Mouse (Mus musculus) midbrain, postnatal 0 days (tissue): ENCODE results near the gene Emg1. TPM values are rescaled to one million over a fixed set of nuclear protein-coding genes. Genes with fewer than 3 reads are reported as not detected.
A peak's percentile ranks its signal among the peaks of the same experiment; 100 is the strongest.

ENCODE experiments used
- ATAC-seq: fragments of 200-750 bp; cut with Nextera tagmentation; 2 replicates; pipeline ENCODE4 v1.8.0; 2017; ENCODE audit warnings: moderate number of reproducible peaks, mild to moderate bottlenecking, moderate TSS enrichment, moderate library complexity; ENCODE audit not compliant: low FRiP score
- DNase-seq: peaks from one replicate; pipeline ENCODE4 v3.0.0-alpha.2; 2015; ENCODE audit warnings: low spot score
- H3K27ac ChIP-seq: fragments of 300-500 bp; sonication (generic); 2 replicates; pipeline ENCODE4 v1.5.1; 2014; ENCODE audit warnings: low read depth, mild to moderate bottlenecking, low read length, mixed read lengths
- H3K27me3 ChIP-seq: fragments of 300-500 bp; sonication (generic); 2 replicates; pipeline ENCODE4 v1.6.1; 2014; ENCODE audit warnings: low read length, control low read depth, mixed read lengths; ENCODE audit not compliant: insufficient read depth
- H3K36me3 ChIP-seq: fragments of 300-500 bp; sonication (generic); 2 replicates; pipeline ENCODE4 v1.6.1; 2014; ENCODE audit warnings: low read length, control low read depth, mixed read lengths; ENCODE audit not compliant: insufficient read depth
- H3K4me1 ChIP-seq: fragments of 300-500 bp; sonication (generic); 2 replicates; pipeline ENCODE4 v1.6.1; 2014; ENCODE audit warnings: mild to moderate bottlenecking, control low read depth, antibody characterized with exemption, low read length, mixed read lengths; ENCODE audit not compliant: insufficient read depth
- H3K4me2 ChIP-seq: fragments of 300-500 bp; sonication (generic); 2 replicates; pipeline ENCODE4 v1.6.1; 2014; ENCODE audit warnings: low read depth, mild to moderate bottlenecking, low read length, mixed read lengths; ENCODE audit not compliant: poor library complexity, severe bottlenecking
- H3K4me3 ChIP-seq: fragments of 300-500 bp; sonication (generic); 2 replicates; pipeline ENCODE4 v1.5.1; 2014; ENCODE audit warnings: low read depth, mild to moderate bottlenecking, low read length, moderate library complexity
- H3K9ac ChIP-seq: fragments of 300-500 bp; sonication (generic); replicated peaks from 2 replicates; pipeline ENCODE4 v1.6.1; 2014; ENCODE audit warnings: mild to moderate bottlenecking, low read length, moderate library complexity, mixed read lengths; ENCODE audit not compliant: poor library complexity, severe bottlenecking
- H3K9me3 ChIP-seq: fragments of 300-500 bp; sonication (generic); 2 replicates; pipeline ENCODE4 v1.6.1; 2016; ENCODE audit warnings: low read length, control low read depth
- CTCF ChIP-seq: IDR thresholded peaks from 2 replicates; pipeline ENCODE4 v1.5.1; 2016; ENCODE audit warnings: antibody characterized with exemption, mild to moderate bottlenecking
- WGBS: fragments of 180-500 bp; shearing (Covaris S2); extraction: QIAGEN DNeasy Blood & Tissue Kit; methylation state at CpG from one replicate; pipeline ENCODE4 v1.1.7; 2014; 5-methylcytosine and 5-hydroxymethylcytosine counted together
- polyA plus RNA-seq: library from polyadenylated mRNA; unstranded; fragments of >200 nt; fragmentation: Nextera tagmentation; extraction: Ambion mirVana; gene quantifications from 2 replicates; pipeline ENCODE4 v1.2.1, GENCODE M21; 2015
- total RNA-seq: library from RNA; depleted of rRNA; stranded (reverse); fragments of >200 nt; gene quantifications from 2 replicates; pipeline ENCODE4 v1.2.3, GENCODE M21; 2014

Emg1 gene
- total and polyA plus RNA-seq, 2 experiments from 2014 or later: 89.8 to 99.9 TPM

GRCm38 (mm10) chr6:124756652-124757350 lies 44.8 kb upstream of the Emg1 start:
- no peaks in the 10 kb centered on the region for H3K9me3 ChIP-seq
- WGBS: under 1% methylated on average over 43 of the region's 54 CpGs
- DNase-seq (peak; percentile 80), ATAC-seq (peak; percentile 78)
- no peak for TF ChIP-seq CTCF
- H3K4me1 ChIP-seq: peaks cover 29% of the 10 kb centered on the region
- peaks cover 9% of the 10 kb centered on the region; the same call in 1 of the 2 replicates for H3K36me3 ChIP-seq
- H3K9ac ChIP-seq: peak overlapping the region; percentile 98
- H3K27ac ChIP-seq: peak overlapping the region; percentile 97
- H3K27me3 ChIP-seq: no peaks in the 10 kb centered on the region
- H3K4me3 ChIP-seq: peak overlapping the region; percentile 87
- H3K4me2 ChIP-seq: peak overlapping the region; percentile 92

DNA sequence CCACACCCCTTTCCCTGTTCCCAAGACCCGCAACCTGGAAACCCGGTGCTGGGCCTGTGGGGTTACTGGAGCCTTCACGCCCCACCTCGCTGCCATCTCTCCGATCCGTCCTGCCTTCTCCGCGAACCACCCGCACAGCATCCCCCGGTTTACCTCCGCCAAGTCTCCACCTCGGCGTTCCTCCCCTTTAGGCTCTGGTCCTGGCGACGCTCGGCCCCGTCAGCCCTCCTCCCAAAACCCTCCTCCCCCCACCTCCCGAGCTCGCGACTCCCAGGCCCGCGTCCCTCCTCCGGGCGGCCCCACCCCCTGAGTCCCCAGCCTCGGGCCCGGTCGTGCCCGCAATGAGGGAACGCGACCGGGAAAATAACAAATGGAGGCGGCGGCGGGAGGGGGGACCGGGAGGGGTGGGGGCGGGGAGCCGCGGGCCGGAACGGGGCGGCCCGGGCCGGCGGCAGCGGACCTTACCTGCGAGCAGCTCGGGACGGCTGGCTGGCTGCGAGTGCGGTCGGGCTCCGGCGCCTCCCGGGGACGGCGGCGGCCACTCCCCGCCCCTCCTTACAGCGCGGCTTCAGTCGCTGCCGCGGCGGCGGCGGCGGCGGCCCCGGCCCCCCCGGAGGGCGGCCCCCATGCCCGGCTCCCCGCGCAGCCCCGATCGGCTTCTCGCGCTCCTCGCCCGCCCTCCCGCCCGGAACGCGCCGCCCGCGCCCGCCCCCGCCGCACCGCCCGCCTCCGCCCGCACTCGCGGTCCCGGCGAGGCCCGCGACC lies 44.0 kb upstream of the Emg1 start, which contains the start of the genes Gm45234 and Atn1:
Gm45234 (minus strand) TSS at position 191 of the 765 bp plus-strand sequence.
Atn1 (minus strand) TSS at position 694 of the 765 bp plus-strand sequence.
- peaks cover 29% of the 10 kb centered on the region for H3K4me1 ChIP-seq
- H3K4me3 ChIP-seq: peak within 1 kb of the TSS; percentile 87
- ATAC-seq (peak; percentile 63), DNase-seq (peak; percentile 69)
- 1% methylated on average over 74 of the region's 100 CpGs for WGBS
- peaks cover 6% of the 10 kb centered on the region; the same call in 1 of the 2 replicates for H3K36me3 ChIP-seq
- no peaks in the 10 kb centered on the region for H3K9me3 ChIP-seq
- peak within 1 kb of the TSS; percentile 98 for H3K9ac ChIP-seq
- H3K4me2 ChIP-seq: peak within 1 kb of the TSS; percentile 92
- no peaks in the 10 kb centered on the region for H3K27me3 ChIP-seq
- no peak for TF ChIP-seq CTCF
- H3K27ac ChIP-seq: peak within 1 kb of the TSS; percentile 97

DNA sequence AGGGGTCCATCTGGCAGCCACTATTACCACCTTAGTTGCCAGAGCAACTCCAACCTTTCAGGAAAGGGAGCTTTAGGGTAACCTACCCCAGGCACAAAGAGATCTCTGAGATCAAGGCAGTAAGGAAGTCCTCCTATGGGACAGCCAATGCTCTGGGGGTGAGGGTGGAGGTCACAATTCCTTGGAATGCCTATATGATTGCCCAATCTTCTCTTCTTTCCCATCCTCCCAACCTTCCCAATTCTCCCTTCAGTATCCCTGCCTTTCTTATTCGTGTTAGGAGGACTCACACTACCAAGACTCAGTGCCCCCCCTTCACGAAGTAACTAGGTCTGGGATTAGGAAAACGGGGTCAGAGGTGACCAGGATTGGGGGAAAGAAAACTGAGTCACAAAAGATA lies 43.3 kb upstream of the Emg1 start:
- Histone ChIP-seq H3K36me3 (peaks cover 2% of the 10 kb centered on the region; the same call in 1 of the 2 replicates), H3K27ac (peak overlapping the region; percentile 97), H3K4me1 (peaks cover 29% of the 10 kb centered on the region), H3K4me3 (peak overlapping the region; percentile 87), H3K9me3 (no peaks in the 10 kb centered on the region), H3K27me3 (no peaks in the 10 kb centered on the region), H3K4me2 (peak overlapping the region; percentile 92), H3K9ac (peak overlapping the region; percentile 98)
- no peak for TF ChIP-seq CTCF
- 5% methylated on average over 3 of the region's 3 CpGs for WGBS
- ATAC-seq: no peak
- DNase-seq: no peak

DNA sequence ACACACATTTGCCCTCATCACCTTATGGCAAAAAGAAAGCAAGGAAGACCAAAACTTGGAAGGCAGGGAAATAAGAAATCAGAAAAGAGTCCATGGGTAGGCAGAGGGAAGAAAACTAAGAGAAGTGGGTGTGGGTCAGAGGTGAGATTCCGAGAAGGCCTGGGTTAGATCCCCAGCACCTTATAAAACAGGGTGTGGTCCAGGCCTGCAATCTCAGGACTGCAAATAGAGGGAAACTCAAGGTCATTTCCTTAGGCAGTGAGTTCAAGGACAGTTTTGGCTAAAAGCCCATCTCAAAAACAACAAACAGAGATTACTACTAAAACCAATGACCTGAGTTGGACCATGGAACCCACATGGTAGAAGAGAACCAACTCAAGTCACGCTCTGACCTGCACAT lies 41.9 kb upstream of the Emg1 start:
- Histone ChIP-seq H3K4me2 (peak overlapping the region; percentile 92), H3K4me1 (peaks cover 28% of the 10 kb centered on the region)
- no peak for TF ChIP-seq CTCF

GRCm38 (mm10) chr6:124750405-124750804 lies 38.4 kb upstream of the Emg1 start:
- H3K4me2 ChIP-seq: no peak overlapping the region
- no peak for DNase-seq
- H3K4me3 ChIP-seq: no peak overlapping the region
- no peaks in the 10 kb centered on the region for H3K9me3 ChIP-seq
- 79% methylated on average over 8 of the region's 8 CpGs for WGBS
- ATAC-seq: no peak
- no peak for TF ChIP-seq CTCF
- H3K27ac ChIP-seq: no peak overlapping the region
- no peak overlapping the region for H3K9ac ChIP-seq
- peaks cover 24% of the 10 kb centered on the region for H3K36me3 ChIP-seq
- H3K4me1 ChIP-seq: peaks cover 15% of the 10 kb centered on the region
- H3K27me3 ChIP-seq: no peaks in the 10 kb centered on the region

More for the DNA sequence above, 41.9 kb upstream of the Emg1 start:
- ATAC-seq: no peak
- no peak overlapping the region for H3K4me3 ChIP-seq
- WGBS: 95% methylated on average over 2 of the region's 2 CpGs
- no peak overlapping the region for H3K9ac ChIP-seq
- no peaks in the 10 kb centered on the region for H3K27me3 ChIP-seq
- no peaks in the 10 kb centered on the region for H3K9me3 ChIP-seq
- peaks cover 10% of the 10 kb centered on the region for H3K36me3 ChIP-seq
- no peak for DNase-seq
- no peak overlapping the region for H3K27ac ChIP-seq
